Mouse (Mus musculus) heart, embryonic 13.5 days (tissue): ENCODE data around the gene Spa17. TPM values are rescaled to one million over a fixed set of nuclear protein-coding genes. Genes with fewer than 3 reads are reported as not detected.

Source experiments
- ATAC-seq: fragments of 200-750 bp; cut with Nextera tagmentation; 2 replicates; pipeline ENCODE4 v1.8.0; 2017; ENCODE audit warnings: moderate TSS enrichment; ENCODE audit not compliant: insufficient number of reproducible peaks, low FRiP score, low TSS enrichment; ENCODE audit errors: extremely low read depth
- H3K27ac ChIP-seq: fragments of 300-500 bp; sonication (generic); replicated peaks from 2 replicates; pipeline ENCODE4 v1.5.1; 2015; ENCODE audit warnings: moderate library complexity, mild to moderate bottlenecking, inconsistent platforms
- H3K27me3 ChIP-seq: fragments of 300-500 bp; sonication (generic); replicated peaks from 2 replicates; pipeline ENCODE4 v1.6.1; 2015; ENCODE audit warnings: mild to moderate bottlenecking, inconsistent platforms
- H3K36me3 ChIP-seq: fragments of 300-500 bp; sonication (generic); 2 replicates; pipeline ENCODE4 v1.6.1; 2015; ENCODE audit warnings: mild to moderate bottlenecking, inconsistent platforms
- H3K4me1 ChIP-seq: fragments of 300-500 bp; sonication (generic); 2 replicates; pipeline ENCODE4 v1.6.1; 2015; ENCODE audit warnings: inconsistent platforms
- H3K4me2 ChIP-seq: fragments of 300-500 bp; sonication (generic); 2 replicates; pipeline ENCODE4 v1.6.1; 2015; ENCODE audit warnings: inconsistent platforms, mild to moderate bottlenecking, moderate library complexity
- H3K4me3 ChIP-seq: fragments of 300-500 bp; sonication (generic); 2 replicates; pipeline ENCODE4 v1.5.1; 2015; ENCODE audit warnings: moderate library complexity, mild to moderate bottlenecking, inconsistent platforms
- H3K9ac ChIP-seq: fragments of 300-500 bp; sonication (generic); 2 replicates; pipeline ENCODE4 v1.6.1; 2015; ENCODE audit warnings: inconsistent platforms, mild to moderate bottlenecking, moderate library complexity
- H3K9me3 ChIP-seq: fragments of 300-500 bp; sonication (generic); 2 replicates; pipeline ENCODE4 v1.6.1; 2016; ENCODE audit warnings: inconsistent platforms
- WGBS: fragments of 180-500 bp; shearing (Covaris S2); methylation state at CpG from one replicate; pipeline ENCODE4 v1.1.7; 2015; ENCODE audit warnings: mixed read lengths; 5-methylcytosine and 5-hydroxymethylcytosine counted together
- polyA plus RNA-seq: library from polyadenylated mRNA; unstranded; fragments of >200 nt; fragmentation: Nextera tagmentation; extraction: Ambion mirVana; gene quantifications from 2 replicates; pipeline ENCODE4 v1.2.1, GENCODE M21; 2015

Gene Spa17
- polyA plus RNA-seq, 1 experiment from 2014 or later, result 4.3 TPM

DNA sequence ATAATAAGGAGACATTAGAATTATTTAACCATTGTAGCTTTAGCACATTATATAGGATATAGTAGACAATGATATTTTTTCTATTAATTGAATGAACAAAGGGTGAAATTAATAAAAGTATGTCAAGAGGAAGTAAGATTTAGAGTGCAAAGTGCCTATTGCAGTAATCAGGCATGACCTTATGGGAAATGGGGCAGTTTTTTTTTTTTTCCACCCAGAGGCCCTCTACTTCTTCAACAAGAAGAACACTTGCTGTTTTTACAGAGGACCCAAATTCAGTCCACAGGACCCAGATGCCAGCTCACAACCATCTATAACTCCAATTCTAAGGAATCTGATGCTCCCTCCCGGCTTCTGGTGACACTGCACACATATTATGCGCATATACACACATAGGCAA, 52.9 kb downstream of the Spa17 start:
- WGBS, result 76% methylated on average over 2 of the region's 2 CpGs
- H3K4me3 ChIP-seq, result no peak overlapping the region

GRCm38 (mm10) chr9:37556366-37556765, 57.2 kb downstream of the Spa17 start:
- H3K4me2 ChIP-seq, result no peak overlapping the region
- H3K4me1 ChIP-seq, result peaks cover 24% of the 10 kb centered on the region
- ATAC-seq, result no peak
- peaks cover 45% of the 10 kb centered on the region for H3K27me3 ChIP-seq
- H3K4me3 ChIP-seq, result no peak overlapping the region
- WGBS, result 70% methylated on average over 3 of the region's 3 CpGs
- no peaks in the 10 kb centered on the region for H3K9me3 ChIP-seq
- no peaks in the 10 kb centered on the region for H3K36me3 ChIP-seq
- no peak overlapping the region for H3K9ac ChIP-seq
- H3K27ac ChIP-seq, result no peak overlapping the region

More for the DNA sequence above, 52.9 kb downstream of the Spa17 start:
- no peak overlapping the region for H3K9ac ChIP-seq
- no peak overlapping the region for H3K4me2 ChIP-seq
- no peaks in the 10 kb centered on the region for H3K36me3 ChIP-seq
- H3K9me3 ChIP-seq, result no peaks in the 10 kb centered on the region
- peaks cover 1% of the 10 kb centered on the region; the same call in 1 of the 2 replicates for H3K4me1 ChIP-seq
- peaks cover 14% of the 10 kb centered on the region; the same call in 1 of the 2 replicates for H3K27me3 ChIP-seq
- no peak overlapping the region for H3K27ac ChIP-seq
- ATAC-seq, result no peak

DNA sequence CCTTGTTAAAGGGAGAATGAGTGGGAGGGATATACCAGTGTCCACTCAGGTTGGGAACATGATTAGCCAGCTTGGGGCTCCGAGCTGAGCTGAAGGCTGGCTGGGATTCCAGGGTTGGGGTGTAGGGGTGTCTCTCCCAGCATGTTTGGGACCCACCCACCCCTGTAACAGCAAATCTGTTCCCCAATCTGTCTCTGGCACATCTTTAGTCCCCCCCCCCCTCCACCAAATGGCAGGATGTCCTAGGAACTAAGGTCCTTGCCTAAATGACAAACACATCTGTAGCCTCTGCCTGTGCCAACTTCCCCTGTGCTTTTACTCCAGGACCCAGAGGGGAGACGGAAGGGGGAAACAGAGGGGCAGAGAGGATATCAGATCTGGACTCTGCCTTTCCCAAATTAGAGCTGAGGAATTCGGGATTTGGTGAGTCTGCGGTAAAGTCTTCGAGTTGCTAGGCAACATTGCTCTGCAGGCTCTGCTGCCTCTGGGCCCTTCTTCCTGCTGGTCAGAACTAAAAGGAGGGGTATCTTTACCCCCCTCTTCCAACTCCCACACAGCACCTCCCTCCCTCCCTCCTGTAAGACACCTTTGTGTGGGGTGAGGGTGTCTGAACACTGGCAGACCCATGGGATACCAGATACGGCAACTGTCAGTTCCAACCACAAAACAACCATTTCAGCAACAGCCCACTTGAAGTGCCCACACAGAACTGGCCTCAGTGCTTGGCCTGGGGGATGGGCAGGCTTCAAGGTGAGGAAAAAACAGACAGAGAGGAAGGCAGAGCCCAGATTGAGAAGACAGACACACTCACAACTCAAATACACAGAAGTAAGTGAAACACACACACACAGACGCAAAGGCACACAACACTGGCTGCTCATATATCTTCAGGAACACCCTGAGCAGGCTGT, 58.4 kb downstream of the Spa17 start, which contains the start of gene Siae:
Gene Siae (plus strand): TSS at position 861 of the 911 bp plus-strand sequence.
- Histone ChIP-seq H3K9me3 (no peaks in the 10 kb centered on the region), H3K4me3 (no peak within 1 kb of the TSS), H3K27me3 (peaks cover 57% of the 10 kb centered on the region), H3K9ac (no peak within 1 kb of the TSS), H3K4me2 (no peak within 1 kb of the TSS), H3K27ac (no peak within 1 kb of the TSS), H3K36me3 (no peaks in the 10 kb centered on the region), H3K4me1 (peaks cover 25% of the 10 kb centered on the region)
- no peak for ATAC-seq
- WGBS, result 27% methylated on average over 7 of the region's 7 CpGs

DNA sequence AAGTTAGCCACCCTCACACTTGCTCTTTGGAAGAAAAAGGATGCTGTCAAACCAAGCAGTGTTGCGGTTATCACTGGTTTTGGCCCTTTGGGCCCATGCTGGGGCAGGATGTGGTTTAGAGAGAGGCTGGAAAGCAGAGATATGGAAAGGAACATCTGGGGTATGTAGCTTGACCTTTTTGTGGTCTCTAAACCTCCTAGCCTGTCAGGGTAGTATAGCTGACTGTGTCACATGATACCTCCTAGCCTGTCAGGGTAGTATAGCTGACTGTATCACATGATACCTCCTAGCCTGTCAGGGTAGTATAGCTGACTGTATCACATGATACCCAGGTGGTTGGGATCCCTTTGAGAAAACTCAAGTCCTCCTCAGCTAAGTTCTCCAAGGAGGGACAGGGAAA, 59.2 kb downstream of the Spa17 start:
- no peak overlapping the region for H3K4me3 ChIP-seq
- 63% methylated on average over 1 of the region's 1 CpGs for WGBS
- H3K9me3 ChIP-seq, result no peaks in the 10 kb centered on the region
- no peak for ATAC-seq
- peaks cover 66% of the 10 kb centered on the region for H3K27me3 ChIP-seq
- H3K36me3 ChIP-seq, result no peaks in the 10 kb centered on the region
- no peak overlapping the region for H3K9ac ChIP-seq
- no peak overlapping the region for H3K4me2 ChIP-seq
- peaks cover 25% of the 10 kb centered on the region for H3K4me1 ChIP-seq
- H3K27ac ChIP-seq, result no peak overlapping the region

Other genes with a start within 250 kb of the Spa17 start
- 0.07 TPM in 1 of 2 replicates, not detected in the other for gene Hepacam, start 246.4 kb downstream of the Spa17 start, polyA plus RNA-seq
- gene Robo4, start 211.8 kb downstream of the Spa17 start, polyA plus RNA-seq, result 7.4 and 8.8 TPM in 2 replicates
- 0.14 and 0.17 TPM in 2 replicates for gene Robo3, start 180.5 kb downstream of the Spa17 start, polyA plus RNA-seq
- 14.3 and 14.7 TPM in 2 replicates for gene Msantd2, start 124.4 kb downstream of the Spa17 start, polyA plus RNA-seq
- gene Esam, start 85.6 kb downstream of the Spa17 start, polyA plus RNA-seq, result 69.9 and 76.5 TPM in 2 replicates
- gene Vsig2, start 74.5 kb downstream of the Spa17 start, polyA plus RNA-seq, result 1.4 and 1.6 TPM in 2 replicates
- gene Nrgn, start 60.8 kb downstream of the Spa17 start, polyA plus RNA-seq, result 5.5 and 5.8 TPM in 2 replicates
- gene Siae, start 58.0 kb downstream of the Spa17 start, polyA plus RNA-seq, result 9.6 and 10.1 TPM in 2 replicates
- gene Tbrg1, start 43.6 kb upstream of the Spa17 start, polyA plus RNA-seq, result 126 and 129 TPM in 2 replicates
- 0.05 TPM in 1 of 2 replicates, not detected in the other for gene Panx3, start 55.5 kb upstream of the Spa17 start, polyA plus RNA-seq
- not detected in 2 replicates for gene Olfr160, start 102.5 kb upstream of the Spa17 start, polyA plus RNA-seq
- gene Olfr874, start 131.4 kb upstream of the Spa17 start, polyA plus RNA-seq, result not detected in 2 replicates
- not detected in 2 replicates for gene Olfr875, start 158.1 kb upstream of the Spa17 start, polyA plus RNA-seq
- not detected in 2 replicates for gene Olfr876, start 189.3 kb upstream of the Spa17 start, polyA plus RNA-seq
- gene Olfr877, start 240.5 kb upstream of the Spa17 start, polyA plus RNA-seq, result not detected in 2 replicates